Mouse (Mus musculus) kidney, adult 2 months (tissue): ENCODE data around the gene Ak8.

Experiments used
- CTCF ChIP-seq: fragments of 200-500 bp; conservative IDR thresholded peaks from 2 replicates; pipeline ENCODE4 v1.5.1; 2011; ENCODE audit warnings: low read depth, mild to moderate bottlenecking, control low read depth, low read length, moderate library complexity, mixed read lengths; ENCODE audit not compliant: insufficient read depth, insufficient read length
- POLR2A ChIP-seq: fragments of 200-500 bp; IDR thresholded peaks from one replicate; pipeline ENCODE4 v1.6.1; 2011; ENCODE audit warnings: low read depth, low read length, control low read depth

DNA sequence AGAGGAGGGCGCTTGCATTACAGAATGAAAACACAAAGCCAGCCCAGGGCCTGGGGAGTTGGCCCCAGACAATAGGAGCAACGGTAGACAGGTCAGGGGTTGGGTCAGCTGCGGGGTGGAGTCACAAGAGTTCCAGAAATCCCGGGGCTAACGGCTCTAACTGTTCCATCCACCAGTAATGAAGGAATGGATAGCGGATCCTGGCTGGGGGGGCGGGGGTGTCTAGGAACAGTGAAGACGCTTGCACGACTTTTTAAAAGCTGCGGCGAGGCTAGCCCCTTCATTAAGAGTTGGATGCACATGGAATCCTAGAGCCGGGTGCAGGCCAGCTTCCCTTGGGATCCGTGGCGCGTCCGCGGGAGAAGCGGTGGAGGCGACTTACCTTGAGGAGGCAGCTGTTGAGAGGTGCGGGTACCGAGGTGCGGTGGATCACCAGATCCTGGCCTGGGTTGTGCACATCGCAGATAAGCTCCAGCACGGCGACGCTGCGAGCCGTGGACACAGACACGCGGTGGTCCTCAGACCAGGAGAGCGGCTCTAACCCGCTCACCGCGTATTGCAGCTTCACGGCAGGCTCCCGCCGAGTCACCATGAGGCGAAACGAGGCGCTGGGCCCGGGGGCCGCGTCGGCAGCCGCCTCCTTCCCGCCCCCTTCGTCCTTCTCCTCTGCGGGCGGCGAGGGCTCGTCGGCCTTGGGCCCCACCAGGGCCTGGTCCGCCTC lies 139.7 kb downstream of the Ak8 start:
- no peak for TF ChIP-seq CTCF
- no peak for TF ChIP-seq POLR2A
